Mouse (Mus musculus) spleen, postnatal 4 days (tissue): ENCODE data around the gene Map2k3.
A peak's percentile ranks its signal among the peaks of the same experiment; 100 is the strongest.

ENCODE experiments used
- DNase-seq, 2 experiments: peaks; one replicate each; pipeline ENCODE4 v3.0.0; 2022; ENCODE audit warnings: low spot score in 2 of 2

Gene Map2k3

GRCm38 (mm10) chr11:60924981-60925380 lies 6.9 kb upstream of the Map2k3 start:
- no peak for DNase-seq

- peak; percentile 93 to 97 for DNase-seq
Measured at GRCm38 (mm10) chr11:60927264-60927663, 4.6 kb upstream of the Map2k3 start.

- DNase-seq = no peak
Measured at GRCm38 (mm10) chr11:60930724-60931281, 1.0 kb upstream of the Map2k3 start.

- DNase-seq = no peak
Measured at GRCm38 (mm10) chr11:60931282-60931868, 458 bp upstream of the Map2k3 start.

- no peak for DNase-seq
Measured at GRCm38 (mm10) chr11:60932503-60933020, 729 bp downstream of the Map2k3 start.

GRCm38 (mm10) chr11:60933178-60933930 lies 1.5 kb downstream of the Map2k3 start:
- DNase-seq = no peak

GRCm38 (mm10) chr11:60934795-60935194 lies 3.0 kb downstream of the Map2k3 start:
- DNase-seq = no peak

- peak; percentile 80 to 87 for DNase-seq
Measured at GRCm38 (mm10) chr11:60935326-60935974, 3.6 kb downstream of the Map2k3 start.

- DNase-seq = no peak
Measured at GRCm38 (mm10) chr11:60935975-60936373, 4.1 kb downstream of the Map2k3 start.

- no peak for DNase-seq
Measured at GRCm38 (mm10) chr11:60937611-60938010, 5.8 kb downstream of the Map2k3 start.

- DNase-seq = no peak
Measured at GRCm38 (mm10) chr11:60939487-60939886, 7.7 kb downstream of the Map2k3 start.

GRCm38 (mm10) chr11:60940501-60940900 lies 8.7 kb downstream of the Map2k3 start:
- no peak for DNase-seq

GRCm38 (mm10) chr11:60941370-60941769 lies 9.5 kb downstream of the Map2k3 start:
- DNase-seq = no peak

GRCm38 (mm10) chr11:60942263-60943015 lies 10.6 kb downstream of the Map2k3 start:
- DNase-seq = no peak

GRCm38 (mm10) chr11:60945003-60945402 lies 13.2 kb downstream of the Map2k3 start:
- DNase-seq = no peak

GRCm38 (mm10) chr11:60951896-60952295 lies 20.1 kb downstream of the Map2k3 start:
- DNase-seq = no peak

- no peak for DNase-seq
Measured at GRCm38 (mm10) chr11:60952362-60952761, 20.5 kb downstream of the Map2k3 start.

GRCm38 (mm10) chr11:60952986-60953385 lies 21.2 kb downstream of the Map2k3 start:
- no peak for DNase-seq

- peak; percentile 86 to 93 for DNase-seq
Measured at GRCm38 (mm10) chr11:60953803-60954202, 22.0 kb downstream of the Map2k3 start.

GRCm38 (mm10) chr11:60954255-60955104 lies 22.6 kb downstream of the Map2k3 start:
- no peak for DNase-seq
